Mouse (Mus musculus) cerebellum, adult 18-20 months (tissue): ENCODE measurements around the gene Ceacam1.
"Not testable (repeated sequence)": the region's sequence is repeated elsewhere in the genome, so short reads cannot be mapped to it uniquely, and the experiment has no call there.

Experiments
- DNase-seq, 2 experiments: peaks; one replicate each; pipeline ENCODE4 v3.0.0; 2021

Gene Ceacam1

DNA sequence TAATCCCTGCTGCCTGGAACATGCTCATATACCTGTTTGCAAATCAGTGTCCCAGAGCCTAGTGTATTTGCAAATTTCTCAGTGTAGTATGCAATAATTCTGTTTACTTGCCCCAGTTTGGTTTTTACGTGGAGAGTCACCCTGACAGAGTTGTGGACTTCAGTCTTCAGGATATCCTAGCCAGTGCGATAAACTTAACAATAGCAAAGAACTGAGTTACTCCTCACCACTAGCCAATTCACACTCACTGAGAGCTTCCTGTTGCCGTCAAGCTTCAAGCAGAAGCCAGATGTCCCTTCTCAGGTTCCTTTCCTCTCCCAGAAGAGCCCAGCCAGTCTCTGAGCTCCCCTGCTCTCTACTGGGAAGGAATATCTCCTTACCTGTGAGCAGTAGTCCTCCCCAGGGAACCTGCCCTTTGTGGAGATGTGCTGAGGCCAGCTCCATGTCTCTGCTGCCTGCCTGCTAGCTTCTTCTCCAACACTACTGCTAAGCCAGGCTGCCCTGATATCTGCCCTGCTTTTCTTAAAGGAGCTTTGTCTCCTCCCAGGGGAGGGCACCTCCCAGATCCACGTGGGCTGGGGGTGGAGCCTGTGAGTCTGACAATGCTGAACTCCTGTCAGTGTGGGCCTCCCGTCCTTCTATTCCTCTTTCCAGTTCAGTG lies at the start of gene Ceacam1:
Gene Ceacam1 (minus strand): TSS at position 513 of the 661 bp plus-strand sequence.
- peak in 1 of 2 experiments; percentile 5 for DNase-seq

DNA sequence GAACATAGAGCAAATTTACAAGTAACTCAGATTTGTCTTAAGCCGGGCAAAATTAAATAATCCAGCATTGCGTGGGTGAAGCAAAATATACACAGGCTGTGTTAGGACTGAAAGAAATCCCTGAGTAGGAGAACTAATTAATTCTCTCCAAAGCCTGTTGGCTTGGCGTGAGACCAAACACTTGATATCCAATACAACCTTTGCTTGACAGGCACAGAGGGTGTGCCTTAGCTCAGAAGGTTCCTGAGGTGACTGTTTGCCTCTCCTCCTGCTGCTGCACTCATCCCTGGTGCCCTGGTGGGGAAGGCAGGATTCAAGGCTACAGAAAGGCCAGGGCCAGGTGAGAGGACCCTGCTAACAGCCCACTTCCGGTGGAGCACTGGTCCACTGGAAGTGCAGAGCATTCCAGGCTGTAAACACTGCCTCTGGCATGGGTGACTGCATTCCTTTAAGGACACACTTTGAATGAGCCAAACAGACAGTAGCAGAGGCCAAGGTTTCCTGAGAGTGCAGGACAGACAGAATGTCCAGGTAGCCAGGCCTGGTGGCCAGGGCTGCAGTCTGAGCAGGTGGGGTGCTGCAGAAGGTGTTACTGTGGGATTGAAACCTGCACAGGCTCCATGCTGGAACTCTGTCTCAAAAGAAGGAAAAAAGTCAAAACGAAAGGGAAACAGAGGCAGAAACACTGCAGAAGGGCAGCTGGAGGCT lies 38.8 kb upstream of the Ceacam1 start:
- DNase-seq = not testable (repeated sequence)

DNA sequence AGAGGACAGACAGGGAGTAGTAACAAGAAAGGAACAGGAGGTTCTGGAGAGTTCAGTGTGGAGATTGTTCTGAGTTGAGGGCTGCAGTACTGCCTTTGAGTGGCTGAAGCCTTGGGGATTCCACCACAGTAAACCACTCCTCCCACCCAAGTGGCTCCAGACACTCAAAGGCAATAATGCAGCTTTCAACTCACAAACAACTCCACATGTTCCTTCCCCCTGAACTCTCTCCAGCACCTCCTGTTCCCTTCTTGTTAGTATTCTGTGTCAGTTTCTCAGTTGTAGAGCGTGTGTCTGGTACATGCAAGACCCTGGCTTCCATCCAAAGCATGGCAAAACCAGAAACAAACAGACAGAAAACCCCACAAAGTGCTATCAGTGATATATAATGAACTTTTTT lies 38.3 kb upstream of the Ceacam1 start:
- DNase-seq = not testable (repeated sequence)

DNA sequence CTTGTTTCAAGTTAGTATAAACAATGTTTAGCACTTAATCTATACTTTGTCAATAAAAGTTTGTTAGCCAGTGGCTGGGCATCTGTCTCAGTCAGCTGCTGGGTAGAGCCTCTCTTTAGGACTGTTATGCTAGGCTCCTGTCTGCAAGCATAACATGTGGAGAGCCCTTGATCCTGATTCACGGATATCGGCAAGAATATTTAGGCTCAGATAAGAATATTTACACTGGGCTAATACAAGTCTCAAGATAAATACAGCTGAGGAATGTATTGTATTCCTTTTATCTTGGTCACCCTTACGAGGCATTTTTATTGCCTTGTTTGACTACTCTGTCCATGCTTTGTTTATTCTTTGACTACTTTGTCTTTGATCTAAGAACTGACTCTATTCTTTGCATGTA lies 32.5 kb upstream of the Ceacam1 start:
- DNase-seq = no peak

DNA sequence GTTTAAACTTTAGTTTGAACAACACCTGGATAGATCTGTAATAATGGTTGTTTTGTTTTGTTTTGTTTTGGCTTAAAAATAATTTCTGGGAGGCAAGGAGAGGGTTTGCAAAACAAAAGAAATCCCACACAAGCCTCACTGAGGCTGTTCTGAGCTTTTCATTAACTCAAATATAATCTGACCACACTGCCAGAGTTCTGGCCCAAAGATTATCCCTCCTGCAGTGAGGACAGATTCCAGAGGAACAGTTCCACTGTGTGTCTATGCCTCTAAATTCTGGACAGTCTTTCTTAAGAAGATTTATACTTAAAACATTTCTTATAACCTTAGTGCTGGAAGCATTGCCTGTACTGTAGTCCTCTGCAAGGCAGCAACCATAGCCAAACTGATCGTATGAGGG lies 17.2 kb upstream of the Ceacam1 start:
- DNase-seq = no peak

DNA sequence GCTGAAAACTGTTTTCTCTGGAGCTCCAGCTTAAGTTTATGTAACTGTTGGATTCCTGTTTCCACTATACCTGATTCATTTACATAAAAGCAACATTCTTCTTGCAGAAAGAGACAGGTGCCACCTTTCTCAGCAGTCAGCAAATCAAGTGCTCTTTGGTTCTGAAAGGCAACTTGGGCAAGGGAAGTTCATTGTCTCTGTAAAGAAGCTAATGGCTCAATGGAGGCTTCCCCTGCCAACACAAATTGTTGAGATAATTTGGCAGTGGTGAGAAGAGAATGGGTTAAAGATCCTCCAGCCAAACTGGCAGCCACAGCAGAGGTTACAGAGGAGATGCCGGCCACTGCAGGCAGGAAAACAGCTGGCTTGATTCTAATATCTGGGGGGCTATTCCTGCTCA lies 13.3 kb upstream of the Ceacam1 start:
- not testable (repeated sequence) for DNase-seq

DNA sequence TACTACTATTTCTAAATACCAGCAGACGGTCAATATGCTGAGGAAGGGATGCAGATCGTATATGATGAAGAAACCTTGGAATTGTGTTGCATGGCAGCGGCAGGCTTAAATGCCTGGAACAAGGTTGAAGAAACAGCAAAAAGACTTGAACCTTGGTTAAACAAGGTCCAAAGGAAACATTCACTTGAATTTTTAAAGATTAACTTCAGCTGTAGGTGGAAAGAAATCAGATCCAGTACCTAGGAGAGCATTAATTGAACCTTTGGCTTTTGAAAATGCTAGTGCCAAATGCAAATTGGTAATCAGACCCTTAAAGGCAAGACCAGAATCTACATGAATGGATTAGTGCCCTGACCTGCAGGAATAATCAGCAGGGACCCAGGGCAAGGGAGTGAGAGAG lies 12.0 kb upstream of the Ceacam1 start:
- not testable (repeated sequence) for DNase-seq

DNA sequence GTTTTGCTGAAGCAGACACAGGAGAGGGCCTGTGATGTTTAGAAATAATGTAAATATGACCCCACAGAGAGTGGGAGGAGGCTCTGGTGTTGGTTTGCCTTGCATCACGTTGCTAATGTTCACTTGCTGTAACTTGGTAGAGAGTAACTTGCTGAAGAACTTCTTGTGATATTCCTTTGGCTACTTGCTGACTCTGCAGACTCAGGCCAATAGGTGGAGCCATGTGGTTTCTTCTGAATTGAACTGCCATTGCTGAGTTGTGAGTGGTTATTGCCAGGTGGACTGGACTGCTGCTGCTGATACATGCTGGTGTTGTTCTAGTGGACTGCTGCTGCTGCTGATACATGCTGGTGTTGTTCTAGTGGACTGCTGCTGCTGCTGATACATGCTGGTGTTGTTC lies 8.8 kb upstream of the Ceacam1 start:
- peak; percentile 13 to 14 for DNase-seq

DNA sequence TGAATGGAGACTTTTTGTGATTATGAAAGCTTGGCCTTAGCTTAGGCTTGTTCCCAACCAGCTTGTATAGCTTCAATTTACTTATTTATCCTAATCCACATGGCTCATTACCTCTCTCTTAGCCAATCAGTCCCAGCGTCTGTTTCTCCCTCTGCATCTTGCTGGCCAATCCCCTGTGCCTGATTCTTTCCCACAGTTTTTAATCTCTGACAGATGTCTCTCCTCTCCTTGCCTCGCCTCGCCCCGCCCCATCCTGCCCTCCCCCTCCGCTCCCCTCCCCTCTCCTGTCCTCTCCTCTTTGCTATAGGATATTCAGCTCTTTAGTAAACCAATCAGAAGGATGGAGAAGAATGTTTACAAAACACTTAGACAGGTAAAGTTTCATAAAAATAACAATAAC lies 7.7 kb upstream of the Ceacam1 start:
- no peak for DNase-seq

DNA sequence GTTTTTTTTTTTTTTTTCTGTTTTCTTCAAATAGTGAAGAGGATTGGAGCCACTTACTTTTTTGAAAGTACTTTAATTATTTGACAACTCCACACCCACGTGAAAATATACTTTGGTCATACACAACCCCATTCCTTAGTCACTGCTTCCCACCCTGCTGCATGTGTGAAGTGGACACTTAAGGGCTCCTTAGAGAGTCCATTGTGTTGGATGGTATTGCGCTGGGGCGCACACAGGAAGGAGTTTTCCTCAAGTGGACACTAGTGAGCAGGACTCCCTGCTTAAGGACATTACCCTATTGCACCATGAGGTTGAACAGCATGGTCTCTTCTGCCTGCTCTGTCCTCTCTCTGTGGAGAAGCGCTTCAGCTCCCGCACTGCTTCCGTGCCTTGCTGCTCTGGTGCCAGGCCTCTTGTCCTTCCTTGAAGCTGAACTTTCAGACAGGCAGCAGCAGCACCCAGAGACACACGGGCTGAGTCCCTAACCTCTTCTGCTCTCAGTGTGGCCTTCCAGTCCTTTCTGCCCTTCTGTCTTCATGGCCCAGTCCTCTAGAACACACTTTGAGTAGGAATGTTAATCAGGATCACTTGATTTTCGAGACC lies 5.8 kb upstream of the Ceacam1 start:
- DNase-seq = no peak

DNA sequence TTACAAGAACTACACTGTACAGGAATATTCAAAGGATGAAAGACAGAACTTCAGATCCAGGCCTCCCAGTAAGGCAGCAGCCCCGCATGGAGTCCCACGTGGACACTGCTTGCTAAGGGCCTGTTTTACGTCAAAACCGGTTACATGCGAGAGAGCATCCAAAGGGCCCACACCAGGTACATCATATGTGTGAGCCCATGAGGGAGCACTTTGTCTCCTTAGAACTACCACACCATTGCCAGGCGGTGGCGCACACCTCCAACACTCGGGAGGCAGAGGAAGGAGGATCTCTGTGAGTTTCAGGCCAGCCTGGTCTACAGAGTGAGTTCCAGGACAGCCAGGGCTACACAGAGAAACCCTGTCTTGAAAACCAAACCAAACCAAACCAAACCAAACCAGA lies 3.4 kb upstream of the Ceacam1 start:
- DNase-seq = not testable (repeated sequence)

DNA sequence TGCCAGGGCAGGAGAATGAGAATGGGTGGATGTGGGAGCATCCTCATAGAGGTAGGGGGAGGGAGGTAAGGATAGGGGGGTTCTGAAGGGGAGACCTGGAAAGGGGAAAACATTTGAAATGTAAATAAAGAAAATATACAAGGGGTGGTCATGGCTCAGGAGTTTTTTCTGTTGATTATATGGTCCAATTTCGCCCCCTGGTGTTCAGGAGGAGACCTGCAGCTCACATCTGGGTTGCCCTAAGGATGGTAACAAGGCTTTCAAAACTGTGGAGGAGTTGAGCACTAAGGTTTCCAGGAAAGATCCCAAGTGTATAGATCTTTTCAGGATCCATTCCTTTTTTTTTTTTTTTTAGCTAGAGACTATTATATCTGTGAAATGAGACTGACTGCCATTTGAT lies 2.0 kb upstream of the Ceacam1 start:
- DNase-seq = peak; percentile 9 to 19

DNA sequence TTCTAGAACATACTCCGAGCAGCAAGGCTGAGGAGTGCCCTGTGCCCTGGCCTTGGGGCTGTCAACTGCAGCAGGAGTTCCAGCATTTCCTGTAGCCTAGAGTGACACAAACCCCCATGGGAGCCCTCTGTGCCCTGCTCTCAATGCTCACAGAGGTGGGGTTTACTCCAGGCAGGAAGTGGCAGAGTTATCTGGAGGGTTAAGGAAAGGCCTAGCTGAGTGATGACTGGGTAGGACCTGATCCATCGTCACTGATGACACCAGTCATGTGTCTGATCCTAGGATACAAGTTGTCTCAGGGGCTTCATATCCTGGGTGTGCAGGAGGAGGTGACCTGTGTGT lies 320 bp upstream of the Ceacam1 start:
- not testable (repeated sequence) for DNase-seq

DNA sequence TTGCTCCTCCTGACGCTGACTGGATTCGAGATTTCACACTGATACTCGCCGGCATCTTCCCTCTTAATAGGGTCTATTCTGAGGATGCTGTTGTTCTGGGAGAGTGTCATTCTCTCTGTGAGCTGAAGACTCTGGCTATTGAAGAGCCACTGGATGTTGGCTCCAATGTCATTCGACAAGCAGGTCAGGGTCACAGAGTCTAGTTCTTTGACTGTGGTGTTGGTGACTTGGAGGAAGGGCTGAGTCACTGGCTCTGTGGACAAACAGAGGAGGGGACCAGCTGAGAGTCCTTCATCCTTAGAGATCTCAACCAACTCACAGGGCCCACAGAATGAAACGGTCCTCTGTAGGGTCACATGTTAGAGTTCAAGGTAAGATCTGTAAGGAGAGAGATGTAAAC lies 5.6 kb downstream of the Ceacam1 start:
- DNase-seq = not testable (repeated sequence)

DNA sequence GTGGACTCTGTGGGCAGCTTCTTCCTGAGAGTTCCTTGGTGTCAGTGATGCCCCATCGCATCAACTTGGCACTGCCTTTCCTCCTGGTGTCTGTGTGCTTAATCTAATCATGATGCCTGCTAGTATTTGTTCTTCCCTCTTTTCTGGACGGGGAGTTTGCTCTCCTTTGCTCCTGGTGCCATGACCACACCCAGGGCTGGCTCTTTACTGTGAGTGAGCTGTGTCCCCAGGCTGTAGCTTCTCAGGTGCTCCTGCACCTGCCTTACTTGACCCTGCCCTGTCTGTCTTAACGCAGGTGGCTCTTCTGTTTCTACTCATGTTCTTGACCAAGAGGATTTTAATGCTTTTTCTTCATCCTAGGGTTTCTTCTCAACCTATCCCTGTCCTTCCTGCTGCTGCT lies 11.8 kb downstream of the Ceacam1 start:
- DNase-seq = not testable (repeated sequence)

DNA sequence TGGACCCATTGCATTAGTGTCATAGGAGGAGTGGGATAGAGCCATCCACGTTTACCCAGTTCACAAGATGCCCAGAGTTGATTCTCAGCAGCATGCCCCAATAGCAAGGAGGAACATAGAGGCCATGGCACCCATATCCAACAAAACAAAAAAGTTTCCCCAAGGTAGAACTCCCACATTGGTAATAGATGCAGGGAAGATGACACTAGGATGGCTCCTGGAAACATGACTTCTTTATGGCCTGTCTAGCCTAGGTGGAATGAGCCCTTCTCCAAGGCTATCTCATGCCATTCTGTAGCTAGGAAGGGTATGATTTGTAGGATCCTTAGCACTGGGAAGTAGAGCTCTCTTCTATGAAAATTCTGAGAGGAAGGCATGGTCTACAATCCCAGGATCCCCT lies 12.4 kb downstream of the Ceacam1 start:
- DNase-seq = no peak

DNA sequence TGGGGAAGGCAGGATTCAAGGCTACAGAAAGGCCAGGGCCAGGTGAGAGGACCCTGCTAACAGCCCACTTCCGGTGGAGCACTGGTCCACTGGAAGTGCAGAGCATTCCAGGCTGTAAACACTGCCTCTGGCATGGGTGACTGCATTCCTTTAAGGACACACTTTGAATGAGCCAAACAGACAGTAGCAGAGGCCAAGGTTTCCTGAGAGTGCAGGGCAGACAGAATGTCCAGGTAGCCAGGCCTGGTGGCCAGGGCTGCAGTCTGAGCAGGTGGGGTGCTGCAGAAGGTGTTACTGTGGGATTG lies 15.4 kb downstream of the Ceacam1 start:
- DNase-seq = not testable (repeated sequence)

DNA sequence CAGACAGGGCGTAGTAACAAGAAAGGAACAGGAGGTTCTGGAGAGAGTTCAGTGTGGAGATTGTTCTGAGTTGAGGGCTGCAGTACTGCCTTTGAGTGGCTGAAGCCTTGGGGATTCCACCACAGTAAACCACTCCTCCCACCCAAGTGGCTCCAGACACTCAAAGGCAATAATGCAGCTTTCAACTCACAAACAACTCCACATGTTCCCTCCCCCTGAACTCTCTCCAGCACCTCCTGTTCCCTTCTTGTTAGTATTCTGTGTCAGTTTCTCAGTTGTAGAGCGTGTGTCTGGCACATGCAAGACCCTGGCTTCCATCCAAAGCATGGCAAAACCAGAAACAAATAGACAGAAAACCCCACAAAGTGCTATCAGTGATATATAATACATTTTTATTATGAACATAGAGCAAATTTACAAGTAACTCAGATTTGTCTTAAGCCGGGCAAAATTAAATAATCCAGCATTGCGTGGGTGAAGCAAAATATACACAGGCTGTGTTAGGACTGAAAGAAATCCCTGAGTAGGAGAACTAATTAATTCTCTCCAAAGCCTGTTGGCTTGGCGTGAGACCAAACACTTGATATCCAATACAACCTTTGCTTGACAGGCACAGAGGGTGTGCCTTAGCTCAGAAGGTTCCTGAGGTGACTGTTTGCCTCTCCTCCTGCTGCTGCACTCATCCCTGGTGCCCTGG lies 15.9 kb downstream of the Ceacam1 start:
- DNase-seq = peak; percentile 7 to 11

DNA sequence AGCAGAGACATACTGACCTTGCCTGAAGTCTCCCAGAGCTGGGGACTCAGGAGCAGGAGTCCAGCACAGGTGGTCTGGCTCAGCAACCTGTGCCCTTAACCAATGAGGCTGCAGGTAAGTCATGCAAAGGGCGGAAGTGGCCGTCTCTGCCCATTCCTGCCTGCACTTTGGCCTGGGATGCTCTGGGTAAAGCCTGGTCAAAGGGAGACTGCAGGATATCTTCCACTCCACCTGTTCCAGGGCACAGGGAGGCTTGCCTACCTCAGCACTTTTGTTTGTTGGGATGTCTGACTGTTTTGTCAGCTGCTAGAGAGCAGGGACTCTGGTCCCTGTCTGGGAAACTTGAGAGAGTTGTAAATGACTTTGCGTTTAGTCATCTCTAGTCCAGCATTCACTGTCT lies 25.3 kb downstream of the Ceacam1 start:
- DNase-seq = no peak

DNA sequence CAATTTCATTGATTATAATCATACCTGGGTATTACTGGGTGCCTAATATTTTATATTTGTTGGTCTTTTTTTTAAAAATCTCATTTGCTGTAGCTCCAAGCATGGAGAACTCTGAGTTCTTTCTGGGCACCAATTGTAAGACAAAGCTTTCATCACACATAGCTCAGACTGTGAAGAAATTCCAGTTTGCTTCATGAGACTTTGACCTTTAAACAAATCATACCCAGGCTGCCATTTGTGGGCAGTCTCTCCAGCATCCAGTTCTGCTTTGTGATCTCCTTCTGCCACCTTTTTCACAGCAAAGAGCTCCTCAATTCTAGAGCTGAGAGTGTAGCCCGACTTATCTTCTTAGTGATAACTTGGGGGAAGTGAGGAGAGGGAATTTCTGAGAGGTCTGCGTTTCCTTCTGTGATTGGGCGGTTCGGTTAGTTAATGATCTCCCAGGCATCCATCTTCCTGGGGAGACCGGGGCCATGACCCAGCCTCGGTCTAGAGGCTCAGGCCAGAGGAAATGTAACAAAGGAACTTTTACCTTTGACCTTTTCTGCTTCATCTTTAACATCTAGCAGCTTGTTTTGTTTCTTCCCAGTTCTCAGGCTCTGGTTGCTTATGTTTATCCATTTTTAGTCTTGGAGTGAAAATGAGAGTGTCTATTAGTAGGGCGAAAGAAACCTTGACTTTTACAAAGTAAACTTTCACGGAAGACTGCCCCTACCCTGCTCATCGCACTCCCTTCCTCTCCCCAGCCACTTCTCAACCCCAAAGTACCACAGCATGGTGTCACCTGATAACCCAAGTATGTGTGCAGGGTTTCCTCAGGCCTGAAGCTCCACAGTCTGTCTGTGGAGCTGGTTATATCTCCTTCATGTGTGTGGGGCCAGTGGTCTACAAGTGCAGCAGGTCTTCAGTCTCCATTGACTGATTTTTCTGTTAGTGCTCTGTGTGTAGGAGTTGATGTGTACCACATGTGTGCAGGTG lies 27.2 kb downstream of the Ceacam1 start:
- DNase-seq = no peak

DNA sequence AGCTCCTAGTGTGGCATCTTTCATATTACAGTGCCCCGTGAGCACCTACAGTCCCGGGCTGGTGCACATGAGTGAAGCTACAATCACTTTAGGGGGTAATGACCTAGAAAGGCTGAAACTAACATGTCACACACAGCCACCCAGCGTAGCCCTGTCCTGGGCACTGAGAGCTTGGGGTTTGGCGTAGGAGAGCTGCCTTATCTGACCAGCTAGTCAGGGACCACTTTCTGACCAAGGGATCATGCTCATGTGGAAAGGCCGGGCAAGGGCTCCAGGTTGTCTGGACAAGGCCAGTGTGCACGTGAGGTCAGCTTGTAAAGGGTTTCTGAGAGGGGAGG lies 36.6 kb downstream of the Ceacam1 start:
- DNase-seq = no peak

DNA sequence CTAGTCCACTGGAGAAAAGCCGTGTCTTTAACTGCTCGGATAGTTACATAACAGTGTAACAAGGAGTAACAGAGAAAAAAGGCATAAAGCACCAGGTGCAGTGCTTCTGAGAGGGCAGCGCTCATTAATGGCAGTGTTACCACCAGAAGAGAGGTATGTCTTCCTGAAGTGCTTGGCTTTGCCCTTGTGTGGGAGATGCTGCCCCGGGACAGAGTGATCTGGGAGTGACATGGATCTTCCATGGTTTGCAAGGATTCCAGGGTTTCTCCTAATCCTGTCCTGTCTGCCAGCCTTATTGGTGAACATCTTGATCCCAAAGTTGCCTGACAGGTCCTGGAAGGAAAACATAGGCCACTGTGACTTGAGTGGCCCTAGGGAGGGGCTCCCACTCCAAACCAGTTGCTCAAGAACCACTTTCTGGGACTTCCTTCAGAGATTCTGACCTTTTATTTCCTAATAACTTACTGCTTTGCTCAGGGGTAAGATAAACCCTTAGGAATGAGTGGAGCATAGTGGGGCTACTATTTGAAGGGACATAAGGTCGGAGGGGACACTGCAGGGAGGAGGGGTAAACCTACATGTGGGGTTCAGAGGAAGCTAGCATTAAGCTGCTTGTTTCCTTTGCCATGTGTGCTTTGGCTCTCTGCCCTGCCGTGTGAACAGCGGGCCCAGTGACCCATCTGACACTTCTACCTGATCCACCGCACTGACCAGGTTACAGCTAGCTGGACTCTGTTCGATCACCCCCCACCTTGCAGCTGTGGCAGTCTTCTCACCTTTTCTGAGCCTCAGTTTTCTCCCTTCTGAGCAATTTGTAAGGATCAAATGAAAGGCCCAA lies 37.2 kb downstream of the Ceacam1 start:
- no peak for DNase-seq
